Mouse (Mus musculus) Patski (cell line): ENCODE measurements around the gene Nutm1. TPM values are rescaled to one million over a fixed set of nuclear protein-coding genes. Genes with fewer than 3 reads are reported as not detected.

Source experiments
- ATAC-seq: fragments of 100-300 bp; one replicate; pipeline ENCODE4 v1.8.0; 2021
- CTCF ChIA-PET: fragments of 350-600 bp; sonication (Branson Sonifier 250); formaldehyde crosslinking; loops from one replicate; lab custom pipeline; 2022; ENCODE audit warnings: inconsistent platforms; lab: Charles Lee
- POLR2A ChIA-PET: fragments of 350-600 bp; sonication (Branson Sonifier 250); formaldehyde crosslinking; loops from one replicate; lab custom pipeline; 2022; ENCODE audit warnings: antibody characterized with exemption, inconsistent platforms; lab: Charles Lee
- DNase-seq: peaks from one replicate; pipeline ENCODE4 v3.0.0-alpha.2; 2011; ENCODE audit warnings: low read depth, low spot score
- H3K27me3 ChIP-seq: fragments of 371-371 bp; one replicate; pipeline ENCODE4 v1.5.1; 2021
- CTCF ChIP-seq: fragments of 100-300 bp; IDR thresholded peaks from one replicate; pipeline ENCODE4 v1.5.1; 2021
- in situ Hi-C: fragments of 300-500 bp; cut with MboI; formaldehyde crosslinking; loops from 3 replicates; pipeline ENCODE4 v1.11.1; 2018; ENCODE audit warnings: low pct_unique_long_range_greater_than_20kb, mixed read lengths
- polyA plus RNA-seq: library from polyadenylated mRNA; unstranded; gene quantifications from one replicate; pipeline ENCODE4 v1.2.3, GENCODE M21; 2021

Nutm1 gene
- polyA plus RNA-seq, 1 experiment from 2014 or later, result 0.10 TPM

DNA sequence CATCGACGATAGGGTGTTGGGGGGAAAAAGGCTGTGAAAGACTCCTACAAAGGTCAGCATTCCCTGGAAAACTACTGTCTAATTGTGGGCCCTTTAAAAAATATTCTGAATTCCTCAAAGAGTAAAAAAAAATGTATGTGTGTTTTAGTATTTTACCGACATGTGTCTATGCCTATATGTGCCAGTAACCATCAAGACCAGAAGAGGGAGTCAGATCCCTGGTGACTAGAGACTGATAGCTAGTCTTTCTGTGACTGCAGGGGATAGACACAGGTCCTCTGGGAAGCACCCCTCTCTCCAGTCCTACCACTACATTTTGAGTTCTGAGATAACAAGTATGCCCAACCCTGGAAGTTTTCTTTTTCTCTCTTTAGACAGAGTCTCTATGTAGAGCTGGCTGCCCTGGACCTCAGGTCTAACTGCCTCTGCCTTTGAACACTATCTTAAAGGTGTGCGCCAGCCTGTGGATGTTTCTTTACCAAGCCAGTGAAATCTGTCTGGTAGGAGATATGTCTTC lies 3.7 kb upstream of the Nutm1 start:
- no peak for DNase-seq
- CTCF ChIA-PET, result interaction anchor here (0.9 to 1.9 kb wide), 6 partner anchors 17 to 228 kb away, joined by 3 to 4 read pairs (median 3); partner anchors contain the start of gene Katnbl1
- ATAC-seq, result no peak
- TF ChIP-seq CTCF, result peak; percentile 59
- POLR2A ChIA-PET, result no interaction called here
- H3K27me3 ChIP-seq, result no peaks in the 10 kb centered on the region
- in situ Hi-C loops, result loop anchor here (5.0 to 10.0 kb wide), 2 partner anchors 61 to 102 kb away; partner anchors contain the start of gene Emc4

DNA sequence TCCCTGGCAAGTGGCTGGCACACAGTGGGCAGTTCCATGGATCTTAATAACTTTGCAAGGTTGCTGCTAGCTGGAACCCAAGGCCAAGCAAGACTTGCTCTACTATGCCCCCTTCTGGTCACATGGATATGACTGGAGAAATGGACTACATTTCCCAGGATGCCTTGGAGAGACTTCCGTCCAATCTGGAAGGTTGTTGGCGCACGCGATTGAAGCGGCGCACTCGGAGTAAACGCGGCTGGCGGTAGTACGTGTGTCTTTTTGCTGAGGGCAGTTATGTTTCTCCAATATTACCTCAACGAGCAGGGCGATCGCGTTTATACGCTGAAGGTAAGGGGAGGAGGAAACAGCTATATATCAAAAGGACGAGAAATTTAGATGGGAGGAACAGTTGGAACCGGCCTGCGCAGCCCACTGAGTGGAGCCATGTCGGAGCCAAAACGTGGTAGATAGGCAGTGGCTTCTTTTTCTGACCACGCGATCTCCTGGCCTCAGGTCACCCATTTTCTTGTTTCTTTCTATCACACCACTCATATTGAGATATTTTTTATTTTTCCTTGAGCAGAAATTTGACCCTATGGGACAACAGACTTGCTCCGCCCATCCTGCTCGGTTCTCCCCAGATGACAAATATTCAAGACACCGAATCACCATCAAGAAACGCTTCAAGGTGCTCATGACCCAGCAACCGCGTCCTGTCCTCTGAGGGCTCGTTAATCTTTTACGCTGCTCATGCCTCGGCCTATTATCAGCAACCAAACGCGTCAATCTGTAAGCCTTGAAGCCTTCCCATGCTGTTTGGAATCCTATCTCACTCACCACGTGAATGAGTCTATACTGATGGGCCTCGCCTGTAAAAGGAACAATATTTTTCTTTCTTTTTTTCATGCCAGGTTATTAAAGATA lies 2.9 kb upstream of the Nutm1 start, which contains the start of gene Nop10:
TSS of gene Nop10 (plus strand) at position 179 of the 906 bp plus-strand sequence.
- ATAC-seq, result peak; percentile 70
- in situ Hi-C loops, result loop anchor here (5.0 to 10.0 kb wide), 2 partner anchors 60 to 103 kb away; partner anchors contain the start of gene Emc4
- peak; percentile 94 for TF ChIP-seq CTCF
- H3K27me3 ChIP-seq, result no peaks in the 10 kb centered on the region
- ChIA-PET CTCF (interaction anchor here (1.2 to 1.4 kb wide), 5 partner anchors 17 to 110 kb away, joined by 3 to 4 read pairs (median 3); no protein-coding TSS in a partner anchor), POLR2A (no interaction called here)
- no peak for DNase-seq

- no peak for TF ChIP-seq CTCF
- no peak for ATAC-seq
- in situ Hi-C loops, result no loop called here
- no peak for DNase-seq
- no peaks in the 10 kb centered on the region for H3K27me3 ChIP-seq
- POLR2A ChIA-PET, result interaction anchor here (0.5 to 0.7 kb wide), 3 partner anchors 9 to 59 kb away, joined by 3 to 5 read pairs (median 3); no protein-coding TSS in a partner anchor
- CTCF ChIA-PET, result interaction anchor here (0.9 to 2.2 kb wide), 2 partner anchors 19 to 58 kb away, joined by 3 to 6 read pairs; no protein-coding TSS in a partner anchor
Measured at GRCm38 (mm10) chr2:112254675-112255515, 4.2 kb downstream of the Nutm1 start.

- in situ Hi-C loops, result no loop called here
- DNase-seq (no peak), ATAC-seq (no peak)
- TF ChIP-seq CTCF, result no peak
- H3K27me3 ChIP-seq, result no peaks in the 10 kb centered on the region
- CTCF ChIA-PET, result interaction anchor here (1.7 kb wide), 1 partner anchor 10 kb away, joined by 6 read pairs; the partner anchor contains the start of gene Nutm1
- POLR2A ChIA-PET, result no interaction called here
Measured at GRCm38 (mm10) chr2:112249780-112250453, 9.2 kb downstream of the Nutm1 start.

GRCm38 (mm10) chr2:112247323-112247722 lies 11.8 kb downstream of the Nutm1 start:
- no peaks in the 10 kb centered on the region for H3K27me3 ChIP-seq
- no peak for TF ChIP-seq CTCF
- ChIA-PET CTCF (no interaction called here), POLR2A (no interaction called here)
- ATAC-seq (no peak), DNase-seq (no peak)
- in situ Hi-C loops, result no loop called here

DNA sequence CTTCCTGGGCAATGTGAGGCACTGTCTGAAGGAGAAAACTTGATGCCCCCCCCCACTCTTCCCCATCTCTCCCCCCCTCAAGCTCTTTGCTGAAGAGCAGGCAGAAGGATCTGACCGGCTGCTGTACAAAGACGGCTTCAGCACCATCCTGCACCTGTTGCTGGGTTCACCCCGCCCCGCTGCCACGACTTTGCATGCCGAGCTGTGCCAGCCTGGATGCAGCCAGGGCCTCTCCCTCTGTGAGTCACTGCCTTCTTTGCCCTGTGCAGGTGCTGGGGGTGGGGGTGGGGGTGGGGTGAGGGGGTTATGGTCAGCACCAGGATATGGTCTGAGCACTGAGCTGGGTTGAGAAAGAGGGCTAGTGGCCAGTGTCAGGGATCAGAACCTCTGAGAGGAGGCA lies 12.9 kb downstream of the Nutm1 start:
- no peak for TF ChIP-seq CTCF
- CTCF ChIA-PET, result interaction anchor here (0.9 to 2.0 kb wide), 5 partner anchors 14 to 133 kb away, joined by 3 to 4 read pairs (median 3); partner anchors contain the start of genes Katnbl1, Nop10 and Slc12a6
- POLR2A ChIA-PET, result no interaction called here
- H3K27me3 ChIP-seq, result no peaks in the 10 kb centered on the region
- DNase-seq (no peak), ATAC-seq (no peak)
- in situ Hi-C loops, result no loop called here

- TF ChIP-seq CTCF, result no peak
- DNase-seq (no peak), ATAC-seq (peak; percentile 81)
- ChIA-PET POLR2A (interaction anchor here (1.0 kb wide), 1 partner anchor 9 kb away, joined by 5 read pairs; no protein-coding TSS in a partner anchor), CTCF (interaction anchor here (0.9 to 2.0 kb wide), 4 partner anchors 15 to 134 kb away, joined by 3 to 4 read pairs (median 3); partner anchors contain the start of genes Katnbl1 and Nop10)
- in situ Hi-C loops, result no loop called here
- no peaks in the 10 kb centered on the region for H3K27me3 ChIP-seq
Measured at GRCm38 (mm10) chr2:112245307-112245706, 13.8 kb downstream of the Nutm1 start.

DNA sequence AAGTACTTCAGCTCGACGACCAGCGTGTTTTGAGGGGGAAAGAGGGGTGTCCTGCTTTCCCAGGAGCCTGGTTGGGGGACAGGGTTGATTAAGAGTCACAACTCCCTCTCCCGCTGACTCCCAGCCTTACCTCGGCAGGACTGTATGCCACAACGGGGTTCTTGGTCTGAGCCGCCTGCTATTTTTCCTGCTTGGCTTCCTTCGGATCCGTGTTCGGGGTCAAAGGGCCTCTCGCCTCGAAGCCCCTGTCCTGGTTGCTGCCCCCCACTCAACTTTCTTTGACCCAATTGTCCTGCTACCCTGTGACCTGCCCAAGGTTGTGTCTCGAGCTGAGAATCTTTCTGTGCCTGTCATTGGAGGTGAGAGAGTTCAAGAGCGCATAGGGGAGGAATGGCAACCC lies 17.3 kb downstream of the Nutm1 start:
- DNase-seq (no peak), ATAC-seq (no peak)
- ChIA-PET CTCF (no interaction called here), POLR2A (interaction anchor here (0.6 kb wide), 1 partner anchor 476 kb away, joined by 3 read pairs; no protein-coding TSS in a partner anchor)
- in situ Hi-C loops, result no loop called here
- H3K27me3 ChIP-seq, result no peaks in the 10 kb centered on the region
- TF ChIP-seq CTCF, result no peak
